Mouse (Mus musculus): ENCODE results near the gene Ptgis.

The Ptgis gene

GRCm38 (mm10) chr2:167240008-167240964 is at the start of gene Ptgis:
TSS of gene Ptgis (minus strand) at chr2:167240604.
- no peak for DNase-seq (ENCODE audit: low spot score)

DNA sequence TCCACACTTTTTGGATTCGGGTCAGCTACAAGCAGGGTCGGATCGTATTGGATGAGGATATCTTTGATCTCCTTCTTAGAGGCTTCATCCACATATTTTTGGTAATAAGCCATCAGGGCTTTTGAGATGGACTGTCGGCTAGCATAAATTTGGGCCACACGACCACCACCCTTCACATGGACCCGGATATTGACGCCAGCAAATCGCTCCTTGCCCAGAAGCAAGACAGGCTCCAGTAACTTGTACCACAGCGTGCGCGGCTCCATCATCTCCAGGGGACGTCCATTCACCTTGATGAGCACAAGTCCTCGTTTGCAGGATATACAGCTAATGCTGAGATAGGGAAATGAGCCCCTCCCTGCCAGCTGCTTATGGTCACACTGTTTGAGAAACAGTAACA is 41.1 kb upstream of the Ptgis start:
- peak; percentile 3 for DNase-seq (ENCODE audit: low spot score)

DNA sequence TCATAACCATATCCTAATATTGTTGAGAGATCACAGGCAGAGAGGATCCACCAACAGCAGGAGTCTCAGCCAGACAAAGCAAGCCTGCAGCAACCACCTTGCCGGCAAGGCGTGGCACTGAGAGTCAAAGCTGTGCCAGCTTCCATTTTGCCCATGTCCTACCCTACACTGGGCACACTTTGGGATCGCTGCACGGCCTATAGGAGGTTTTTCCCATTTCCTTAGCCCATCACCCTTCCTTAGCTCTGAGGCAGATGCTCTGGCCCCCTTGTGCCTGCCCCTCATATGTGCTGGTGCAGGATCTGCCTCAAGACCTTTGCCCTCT is 40.5 kb upstream of the Ptgis start:
- no peak for DNase-seq (ENCODE audit: low spot score)

- DNase-seq (ENCODE audit: low spot score), result peak; percentile 78
Observed at GRCm38 (mm10) chr2:167280090-167280985, 39.9 kb upstream of the Ptgis start.

GRCm38 (mm10) chr2:167278751-167279526 is 38.5 kb upstream of the Ptgis start:
- peak; percentile 25 for DNase-seq (ENCODE audit: low spot score)

DNA sequence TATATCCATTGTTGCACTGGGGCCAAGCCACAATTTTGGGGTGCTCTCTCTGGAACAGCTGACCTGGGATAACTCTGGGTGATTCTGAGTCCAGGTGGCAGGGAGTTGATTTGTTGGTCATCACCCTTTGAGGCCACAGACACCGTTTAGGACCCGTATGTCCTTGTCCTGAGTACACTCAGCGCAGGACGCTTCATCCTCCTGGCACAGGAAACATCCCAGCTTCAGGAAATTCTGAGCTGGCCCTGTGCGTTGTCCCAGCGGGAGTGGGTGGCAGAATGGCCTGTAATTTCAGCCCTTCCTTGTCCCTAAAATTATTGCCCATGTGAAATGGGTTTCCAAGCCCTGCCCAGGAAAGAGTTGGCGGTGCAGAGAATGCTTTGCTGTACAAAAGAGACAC is 37.6 kb upstream of the Ptgis start:
- peak; percentile 2 for DNase-seq (ENCODE audit: low spot score)

DNA sequence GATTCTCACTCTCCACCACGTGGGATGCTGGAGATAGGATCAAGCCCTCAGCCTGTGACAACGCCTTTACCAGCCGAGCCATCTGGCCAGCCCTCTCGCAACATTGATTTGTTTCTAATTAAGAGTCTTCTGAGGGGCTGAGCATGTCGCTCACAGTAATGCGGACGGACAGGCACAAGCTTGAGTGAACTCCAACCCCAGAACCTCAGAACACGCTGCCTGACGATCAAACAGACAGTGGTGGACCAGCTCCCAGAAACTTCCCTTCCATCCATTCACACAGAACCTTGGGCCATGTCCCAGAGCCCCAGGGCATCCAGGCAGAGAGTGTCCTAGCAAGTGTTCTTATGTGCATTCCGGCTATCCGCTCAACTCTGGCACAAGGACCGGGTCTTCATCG is 36.6 kb upstream of the Ptgis start:
- peak; percentile 2 for DNase-seq (ENCODE audit: low spot score)

DNA sequence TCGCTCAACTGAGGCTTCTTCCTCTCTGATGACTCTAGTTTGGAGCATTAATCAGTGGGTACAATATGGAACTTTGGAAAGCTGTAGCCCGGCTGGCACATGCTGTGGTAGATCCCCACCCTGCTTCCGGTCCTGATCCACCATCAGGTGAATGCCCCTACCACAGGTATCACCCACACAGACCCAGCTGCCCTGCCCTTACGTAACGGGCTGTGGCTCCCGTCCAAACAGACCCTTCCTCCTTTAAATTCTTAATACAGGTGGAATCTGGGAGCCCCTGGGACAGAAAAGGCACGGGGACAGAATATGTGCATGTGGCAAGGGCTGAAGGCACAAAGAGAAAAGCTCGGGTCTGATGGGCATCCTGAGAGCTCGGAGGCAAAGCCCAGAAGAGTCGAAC is 35.5 kb upstream of the Ptgis start:
- DNase-seq (ENCODE audit: low spot score), result no peak

DNA sequence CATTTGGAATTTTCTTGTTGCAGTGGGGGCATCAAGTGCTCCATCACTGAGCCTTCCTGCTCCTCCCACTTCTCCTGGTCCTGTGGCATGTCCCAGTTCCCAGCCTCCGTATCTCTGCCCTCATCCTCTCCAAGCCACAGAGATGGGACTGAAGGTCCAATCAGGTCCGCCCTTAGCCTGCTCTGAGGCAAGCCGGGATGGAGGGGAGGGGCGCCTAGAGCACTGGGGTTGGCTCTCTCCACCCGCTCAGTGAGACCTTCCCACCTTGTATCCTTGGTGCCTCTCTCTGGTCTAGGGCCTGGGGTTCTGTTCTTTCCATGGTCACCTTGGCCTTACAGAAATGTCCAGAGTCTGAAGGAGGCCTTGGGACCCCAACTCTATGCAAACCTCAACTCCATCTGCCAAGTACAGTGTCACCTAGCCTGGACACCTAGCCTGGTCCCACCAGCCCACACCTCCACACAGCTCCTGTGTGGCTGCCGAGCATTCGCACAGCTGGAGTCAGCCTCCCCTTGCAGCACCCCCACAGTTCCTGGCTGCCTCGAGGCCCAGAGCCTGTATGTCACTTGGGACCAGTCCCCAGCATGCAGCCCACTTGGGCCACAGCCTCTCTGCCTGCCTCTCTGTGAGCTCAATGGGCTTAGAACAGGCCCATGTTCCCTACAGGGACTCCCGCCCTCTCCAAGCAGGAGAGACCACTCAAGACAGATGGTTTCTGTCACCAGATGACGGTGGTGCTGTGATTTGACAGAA is 34.5 kb upstream of the Ptgis start:
- DNase-seq (ENCODE audit: low spot score), result peak; percentile 1

GRCm38 (mm10) chr2:167273206-167273740 is 32.9 kb upstream of the Ptgis start:
- DNase-seq (ENCODE audit: low spot score), result no peak

DNA sequence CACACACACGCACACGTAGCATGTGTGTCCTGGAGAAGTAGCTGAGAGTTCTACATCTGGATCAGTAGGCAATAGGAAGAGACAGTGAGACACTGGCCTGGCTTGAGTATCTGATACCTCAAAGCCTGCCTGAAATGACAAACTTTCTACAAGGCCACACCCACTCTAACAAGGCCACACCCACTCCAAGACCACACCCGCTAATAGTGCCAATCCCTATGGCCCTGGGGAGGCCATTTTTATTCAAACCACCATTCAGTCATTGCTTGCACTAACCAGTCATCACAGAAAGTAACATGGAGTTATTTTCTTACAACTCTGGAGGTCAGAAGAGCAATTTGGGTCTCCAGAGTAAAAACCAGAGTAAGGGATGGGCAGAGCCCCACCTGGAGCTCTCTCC is 32.3 kb upstream of the Ptgis start:
- DNase-seq (ENCODE audit: low spot score), result no peak

GRCm38 (mm10) chr2:167271121-167271521 is 30.7 kb upstream of the Ptgis start:
- DNase-seq (ENCODE audit: low spot score), result no peak

DNA sequence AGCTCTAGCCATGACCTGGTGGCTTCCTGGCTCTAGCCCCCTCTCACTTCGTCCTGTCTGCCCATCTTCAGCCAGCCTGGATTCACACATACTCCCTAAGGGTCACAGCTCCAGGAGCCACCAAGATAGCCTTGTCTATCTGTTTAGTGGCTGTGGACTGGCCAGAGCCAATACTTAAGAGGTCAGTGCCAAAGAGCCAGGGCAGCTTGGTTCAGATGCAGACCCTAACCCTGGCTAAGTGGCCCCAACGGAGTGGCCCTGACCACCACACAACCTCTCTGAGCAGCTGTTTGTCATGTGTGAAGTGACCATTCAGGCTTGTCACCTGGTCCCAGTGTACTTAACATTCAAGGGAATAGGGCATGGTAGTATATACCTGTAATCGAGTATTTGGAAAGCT is 30.1 kb upstream of the Ptgis start:
- no peak for DNase-seq (ENCODE audit: low spot score)

DNA sequence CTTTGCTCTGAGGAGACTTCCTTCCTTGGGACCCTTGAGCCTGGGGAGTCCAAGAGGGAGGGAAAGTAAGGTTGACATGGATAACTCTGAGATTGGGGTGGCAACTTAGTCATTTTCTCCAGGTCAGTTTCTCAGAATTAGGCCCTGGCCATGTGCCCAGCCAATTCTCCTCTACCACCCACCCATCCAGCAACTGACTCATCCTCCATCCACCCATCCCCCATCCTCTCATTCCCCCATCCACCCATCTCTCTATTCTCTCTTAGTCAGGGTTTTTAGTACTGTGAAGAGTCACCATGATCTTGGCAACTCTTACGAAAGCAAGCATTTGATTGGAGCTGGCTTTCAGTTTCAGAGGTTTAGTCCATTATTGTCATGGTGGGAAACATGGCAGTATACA is 28.3 kb upstream of the Ptgis start:
- DNase-seq (ENCODE audit: low spot score), result no peak

GRCm38 (mm10) chr2:167268411-167268690 is 27.9 kb upstream of the Ptgis start:
- DNase-seq (ENCODE audit: low spot score), result no peak

- no peak for DNase-seq (ENCODE audit: low spot score)
Observed at GRCm38 (mm10) chr2:167267531-167268410, 27.4 kb upstream of the Ptgis start.

DNA sequence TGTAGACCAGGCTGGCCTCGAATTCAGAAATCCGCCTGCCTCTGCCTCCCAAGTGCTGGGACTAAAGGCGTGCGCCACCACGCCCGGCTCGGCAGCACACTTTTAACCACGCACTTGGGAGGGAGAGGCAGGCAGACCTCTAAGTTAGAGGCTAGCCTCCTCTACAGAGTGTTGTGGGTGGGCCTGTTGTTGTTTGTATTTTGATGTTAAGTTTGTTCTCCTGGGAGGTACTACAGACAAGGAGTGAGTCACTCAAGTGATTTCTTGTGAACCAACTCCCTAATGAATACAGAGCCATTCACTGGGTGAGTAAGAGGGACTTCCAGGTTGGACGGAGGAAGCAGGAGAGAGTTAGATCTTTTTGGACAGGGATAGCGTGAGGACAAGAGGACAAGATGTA is 25.8 kb upstream of the Ptgis start:
- DNase-seq (ENCODE audit: low spot score), result no peak

DNA sequence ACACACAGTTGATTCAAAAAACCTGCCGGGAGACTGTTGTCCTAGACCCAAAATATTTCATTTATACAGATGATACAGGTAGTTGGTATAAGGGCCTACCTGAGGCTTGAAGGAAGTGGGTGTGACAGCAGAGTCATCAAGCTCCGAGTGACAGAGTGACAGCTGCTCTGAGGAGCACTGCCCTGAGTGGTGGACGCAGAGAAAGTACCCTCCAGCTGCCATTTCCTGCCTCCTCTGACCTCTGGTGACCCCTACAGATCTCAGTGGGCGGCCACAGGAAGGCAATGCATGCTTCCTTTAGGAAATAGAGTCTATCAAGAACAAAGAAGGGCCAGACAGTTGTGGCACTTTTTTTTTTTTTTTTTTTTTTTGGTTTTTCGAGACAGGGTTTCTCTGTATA is 25.4 kb upstream of the Ptgis start:
- DNase-seq (ENCODE audit: low spot score), result no peak

DNA sequence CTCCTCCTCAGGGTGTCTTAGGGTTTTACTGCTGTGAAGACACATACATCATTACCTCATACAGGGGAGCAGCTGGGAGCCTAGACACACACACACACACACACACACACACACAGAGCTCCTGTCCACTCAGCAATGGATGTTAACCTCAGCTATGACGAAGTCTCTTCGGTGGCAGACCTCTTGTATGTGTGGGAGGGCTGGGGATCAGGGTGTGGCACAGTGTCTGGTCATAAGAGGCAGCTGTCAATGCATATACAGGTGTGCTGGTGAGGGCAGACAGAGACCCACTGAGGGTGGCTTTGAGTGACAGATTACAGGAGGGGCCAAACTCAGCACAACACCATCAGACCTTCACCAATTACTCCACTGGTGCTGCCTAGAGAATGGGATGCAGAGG is 24.6 kb upstream of the Ptgis start:
- DNase-seq (ENCODE audit: low spot score), result no peak

DNA sequence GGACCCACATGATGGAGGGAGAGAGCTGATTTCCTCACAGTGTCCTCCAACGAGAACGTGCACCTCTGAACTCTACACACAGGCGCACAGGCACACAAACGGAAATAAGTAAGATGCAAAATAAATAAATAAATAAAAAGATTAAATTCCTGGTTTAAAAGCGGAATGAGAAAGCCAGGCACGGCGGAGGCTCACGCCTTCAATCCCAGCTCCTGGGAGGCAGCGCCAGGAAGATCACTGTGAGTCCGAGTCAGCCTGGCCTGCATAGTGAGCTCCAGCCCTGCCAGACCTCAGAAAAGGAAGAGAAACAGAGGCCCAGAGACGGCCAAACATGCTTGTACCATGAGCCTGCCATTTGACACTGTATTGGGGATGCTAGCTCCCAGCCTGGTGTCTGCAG is 23.5 kb upstream of the Ptgis start:
- no peak for DNase-seq (ENCODE audit: low spot score)

Measured in layer of hippocampus, adult 11-12 months (tissue).